Mouse (Mus musculus): ENCODE data around the gene Pdhx. TPM values are rescaled to one million over a fixed set of nuclear protein-coding genes. Genes with fewer than 3 reads are reported as not detected.
A peak's percentile ranks its signal among the peaks of the same experiment; 100 is the strongest.

Pdhx gene
- polyA plus RNA-seq (2011; ENCODE audit: insufficient read length, low read depth, missing spikeins): 14.6 and 20.3 TPM in 2 replicates

DNA sequence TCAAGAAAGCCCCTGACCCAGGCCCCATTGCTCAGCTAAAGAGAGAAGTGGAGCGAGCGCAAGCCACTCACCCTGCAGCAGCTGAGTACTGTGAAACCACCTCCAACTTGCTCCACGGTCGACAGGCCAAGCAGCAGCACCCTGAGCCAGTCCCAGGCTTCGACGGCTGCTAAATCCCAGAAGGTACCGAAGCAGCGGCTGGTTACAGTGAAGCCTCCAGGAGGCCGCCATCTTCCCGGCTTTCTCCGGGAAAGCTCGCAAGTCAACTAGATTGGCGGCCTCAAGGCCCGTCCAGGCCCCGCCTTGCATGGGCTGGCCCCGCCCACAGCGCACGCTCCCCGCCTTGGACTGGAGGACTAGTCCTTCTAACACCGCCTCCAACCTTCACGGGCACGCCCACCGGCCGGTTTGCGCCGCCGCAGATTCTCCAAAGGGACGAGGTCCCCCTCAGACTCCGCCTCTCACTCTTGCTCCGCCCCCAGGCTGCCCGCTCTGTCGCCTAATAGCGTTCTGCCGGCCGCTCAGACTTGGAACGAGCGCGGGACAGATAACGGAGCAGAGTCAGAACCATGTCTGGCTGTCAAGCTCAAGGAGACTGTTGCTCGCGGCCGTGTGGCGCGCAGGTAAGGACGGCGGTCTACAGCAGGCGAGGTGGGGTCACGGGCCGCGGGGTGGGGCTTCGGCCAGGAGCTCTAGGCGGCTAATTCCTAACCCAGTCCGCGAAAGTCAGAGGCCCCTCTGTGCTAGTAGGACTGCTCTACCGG is at the start of gene Pdhx, which contains the start of gene Apip:
Gene Pdhx (minus strand): TSS at position 295 of the 764 bp plus-strand sequence.
Gene Apip (plus strand): TSS at position 457 of the 764 bp plus-strand sequence.
- Histone ChIP-seq H3K4me1 (ENCODE audit: control insufficient read depth, insufficient read depth, low read length) (0 out of 2 replicates have a peak, but pooled peaks cover 2% of the 10 kb centered on the region), H3K4me3 (ENCODE audit: insufficient read depth, low read length) (peak within 1 kb of the TSS; percentile 97), H3K27ac (ENCODE audit: insufficient read depth, low read length) (peak within 1 kb of the TSS; percentile 65)
- TF ChIP-seq POLR2A (IDR thresholded peaks at IDR 0.05; ENCODE audit: low read depth, low read length) (peak; percentile 87), CTCF (IDR thresholded peaks at IDR 0.05; ENCODE audit: borderline replicate concordance, insufficient read depth, low read length) (no peak)

DNA sequence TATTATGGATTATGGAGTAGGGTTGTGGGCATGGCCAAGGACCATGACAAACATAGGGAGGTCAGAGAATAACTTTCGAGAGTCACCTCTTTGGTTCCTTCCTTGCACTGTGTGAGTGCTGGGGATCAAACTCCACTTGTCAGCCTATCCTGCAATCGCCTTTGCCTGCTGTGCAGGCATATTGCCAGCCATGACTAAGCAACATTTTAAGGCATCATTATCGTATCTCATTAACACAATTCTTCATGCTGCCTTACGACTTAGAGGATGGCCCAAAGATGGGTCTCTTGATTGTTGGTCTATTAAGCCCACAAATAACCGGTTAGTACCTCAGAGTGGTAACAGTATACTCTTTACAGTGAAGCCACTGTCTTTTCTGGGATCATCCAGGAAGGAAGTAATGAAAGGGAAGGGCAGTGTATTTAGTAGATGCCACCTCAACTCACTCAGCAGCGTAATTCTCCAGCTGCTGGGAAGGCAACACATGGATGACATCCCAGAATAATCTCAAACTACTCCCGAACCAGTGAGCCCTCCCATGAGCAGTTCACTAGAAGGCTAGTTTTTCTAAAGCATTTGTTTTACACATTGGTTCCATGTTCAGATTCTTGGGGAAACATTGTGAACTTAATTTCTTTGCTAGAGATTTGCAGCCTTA is 46.0 kb upstream of the Pdhx start:
- H3K4me1 ChIP-seq (ENCODE audit: control insufficient read depth, insufficient read depth, low read length): 0 out of 2 replicates have a peak, but pooled peaks cover 4% of the 10 kb centered on the region
- H3K27ac ChIP-seq (ENCODE audit: insufficient read depth, low read length): no peak overlapping the region
- TF ChIP-seq CTCF (IDR thresholded peaks at IDR 0.05; ENCODE audit: borderline replicate concordance, insufficient read depth, low read length) (no peak), POLR2A (IDR thresholded peaks at IDR 0.05; ENCODE audit: low read depth, low read length) (no peak)
- no peak overlapping the region for H3K4me3 ChIP-seq (ENCODE audit: insufficient read depth, low read length)

DNA sequence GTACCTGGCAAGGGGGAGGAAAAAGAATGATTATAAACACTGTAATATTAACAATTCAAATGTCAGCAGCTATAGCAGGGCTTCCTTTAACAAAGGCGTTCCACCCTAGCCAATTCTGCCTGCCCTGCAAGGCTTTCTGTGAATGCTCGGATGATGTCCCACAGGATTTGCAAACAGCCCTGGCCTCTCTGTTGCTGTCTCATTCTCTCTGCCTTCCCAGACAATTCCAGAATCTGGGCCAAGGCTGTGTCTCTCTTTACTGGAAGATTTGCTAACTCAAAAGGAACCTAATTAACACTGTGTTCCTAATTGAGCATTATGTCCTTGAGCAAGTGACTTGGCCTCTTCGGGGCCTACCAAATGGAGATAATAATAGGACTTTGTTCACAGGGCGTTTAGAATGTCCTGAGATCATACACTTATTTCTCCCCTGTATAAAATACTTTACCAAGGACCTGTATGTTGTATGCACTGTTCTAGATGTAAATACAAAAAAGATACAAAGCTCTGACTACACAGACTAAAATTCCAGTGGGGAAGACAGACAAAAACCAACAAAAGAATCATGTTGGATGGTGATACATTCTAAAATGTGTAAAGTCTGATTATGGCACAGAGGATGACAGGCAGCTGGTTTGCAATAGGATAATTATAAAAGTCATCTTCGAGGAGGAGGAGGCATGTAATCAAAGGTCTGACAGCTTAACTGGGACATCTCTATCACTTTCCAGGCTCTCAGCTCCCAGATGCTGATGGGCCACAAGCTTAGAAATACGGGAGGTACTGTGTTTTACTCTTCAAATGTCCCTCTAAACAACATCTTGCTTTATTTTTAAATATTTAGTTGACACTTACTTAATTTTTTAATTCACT is 45.2 kb upstream of the Pdhx start:
- TF ChIP-seq CTCF (IDR thresholded peaks at IDR 0.05; ENCODE audit: borderline replicate concordance, insufficient read depth, low read length): no peak
- TF ChIP-seq POLR2A (IDR thresholded peaks at IDR 0.05; ENCODE audit: low read depth, low read length): no peak
- H3K27ac ChIP-seq (ENCODE audit: insufficient read depth, low read length): no peak overlapping the region
- H3K4me1 ChIP-seq (ENCODE audit: control insufficient read depth, insufficient read depth, low read length): 0 out of 2 replicates have a peak, but pooled peaks cover 4% of the 10 kb centered on the region
- no peak overlapping the region for H3K4me3 ChIP-seq (ENCODE audit: insufficient read depth, low read length)

DNA sequence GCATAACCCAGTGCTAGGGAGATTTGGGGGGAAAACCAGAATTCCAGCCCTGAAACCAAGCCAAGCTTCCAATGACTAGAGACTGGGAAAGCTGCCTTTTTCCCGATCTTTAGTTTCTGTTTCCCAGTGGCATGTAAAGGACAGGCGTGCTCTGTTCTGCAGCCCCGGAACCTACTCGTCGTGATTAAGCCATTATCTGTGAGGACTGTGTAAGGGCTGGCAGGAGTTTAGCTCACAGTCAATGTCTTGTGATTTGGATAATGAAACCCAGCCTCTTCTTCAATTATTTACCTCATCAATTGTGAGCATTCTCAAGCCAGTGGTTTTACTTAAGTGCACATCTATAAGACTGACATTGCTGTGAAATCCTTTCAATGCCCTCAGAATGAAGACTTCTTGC is 43.9 kb upstream of the Pdhx start:
- H3K4me1 ChIP-seq (ENCODE audit: control insufficient read depth, insufficient read depth, low read length): 0 out of 2 replicates have a peak, but pooled peaks cover 4% of the 10 kb centered on the region
- TF ChIP-seq CTCF (IDR thresholded peaks at IDR 0.05; ENCODE audit: borderline replicate concordance, insufficient read depth, low read length) (no peak), POLR2A (IDR thresholded peaks at IDR 0.05; ENCODE audit: low read depth, low read length) (no peak)
- H3K4me3 ChIP-seq (ENCODE audit: insufficient read depth, low read length): no peak overlapping the region
- no peak overlapping the region for H3K27ac ChIP-seq (ENCODE audit: insufficient read depth, low read length)

GRCm38 (mm10) chr2:103111669-103112068 is 38.4 kb upstream of the Pdhx start:
- H3K4me3 ChIP-seq (ENCODE audit: insufficient read depth, low read length): no peak overlapping the region
- TF ChIP-seq CTCF (IDR thresholded peaks at IDR 0.05; ENCODE audit: borderline replicate concordance, insufficient read depth, low read length) (no peak), POLR2A (IDR thresholded peaks at IDR 0.05; ENCODE audit: low read depth, low read length) (no peak)
- H3K4me1 ChIP-seq (ENCODE audit: control insufficient read depth, insufficient read depth, low read length): no peaks in the 10 kb centered on the region
- H3K27ac ChIP-seq (ENCODE audit: insufficient read depth, low read length): no peak overlapping the region

DNA sequence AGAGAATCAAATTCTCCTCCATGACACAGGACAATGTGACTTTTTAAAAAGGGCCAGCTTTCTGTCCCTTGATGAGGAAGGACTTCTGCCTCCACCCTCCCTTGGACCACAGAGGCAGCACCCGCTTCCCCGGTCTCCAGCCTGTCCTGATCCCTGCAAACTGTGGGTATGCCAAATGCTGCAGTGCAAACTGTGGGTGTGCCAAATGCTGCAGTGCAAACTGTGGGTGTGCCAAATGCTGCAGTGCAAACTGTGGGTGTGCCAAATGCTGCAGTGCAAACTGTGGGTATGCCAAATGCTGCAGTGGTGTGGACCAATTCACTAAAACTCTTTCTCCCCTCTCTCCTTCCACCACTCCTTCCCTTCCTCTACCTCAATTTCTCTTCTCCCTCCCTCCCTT is 32.9 kb upstream of the Pdhx start:
- TF ChIP-seq CTCF (IDR thresholded peaks at IDR 0.05; ENCODE audit: borderline replicate concordance, insufficient read depth, low read length) (no peak), POLR2A (IDR thresholded peaks at IDR 0.05; ENCODE audit: low read depth, low read length) (no peak)
- no peak overlapping the region for H3K27ac ChIP-seq (ENCODE audit: insufficient read depth, low read length)
- H3K4me1 ChIP-seq (ENCODE audit: control insufficient read depth, insufficient read depth, low read length): no peaks in the 10 kb centered on the region
- no peak overlapping the region for H3K4me3 ChIP-seq (ENCODE audit: insufficient read depth, low read length)

GRCm38 (mm10) chr2:103102595-103102994 is 29.3 kb upstream of the Pdhx start:
- TF ChIP-seq POLR2A (IDR thresholded peaks at IDR 0.05; ENCODE audit: low read depth, low read length) (no peak), CTCF (IDR thresholded peaks at IDR 0.05; ENCODE audit: borderline replicate concordance, insufficient read depth, low read length) (no peak)
- no peaks in the 10 kb centered on the region for H3K4me1 ChIP-seq (ENCODE audit: control insufficient read depth, insufficient read depth, low read length)
- no peak overlapping the region for H3K27ac ChIP-seq (ENCODE audit: insufficient read depth, low read length)
- H3K4me3 ChIP-seq (ENCODE audit: insufficient read depth, low read length): no peak overlapping the region

DNA sequence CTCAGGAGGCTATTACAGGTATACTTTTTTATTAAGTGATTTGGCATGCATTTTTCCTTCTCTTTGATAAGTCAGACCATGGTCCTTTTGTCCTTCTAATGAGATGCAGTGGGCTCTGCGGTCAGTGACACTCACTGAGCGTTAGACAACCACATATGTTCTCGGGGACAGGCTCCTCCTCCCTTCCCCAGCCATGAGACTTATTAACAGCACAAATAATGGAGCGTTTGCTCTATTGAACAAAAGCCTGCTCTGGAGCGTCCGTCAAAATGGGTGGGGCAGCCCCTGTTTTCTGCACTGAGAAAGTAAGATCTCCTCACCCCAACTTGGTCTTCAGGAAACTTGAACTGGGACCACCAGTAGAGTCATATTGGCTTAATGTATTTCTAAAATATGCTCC is 16.2 kb upstream of the Pdhx start:
- H3K4me1 ChIP-seq (ENCODE audit: control insufficient read depth, insufficient read depth, low read length): no peaks in the 10 kb centered on the region
- H3K27ac ChIP-seq (ENCODE audit: insufficient read depth, low read length): no peak overlapping the region
- no peak overlapping the region for H3K4me3 ChIP-seq (ENCODE audit: insufficient read depth, low read length)
- TF ChIP-seq POLR2A (IDR thresholded peaks at IDR 0.05; ENCODE audit: low read depth, low read length) (no peak), CTCF (IDR thresholded peaks at IDR 0.05; ENCODE audit: borderline replicate concordance, insufficient read depth, low read length) (no peak)

DNA sequence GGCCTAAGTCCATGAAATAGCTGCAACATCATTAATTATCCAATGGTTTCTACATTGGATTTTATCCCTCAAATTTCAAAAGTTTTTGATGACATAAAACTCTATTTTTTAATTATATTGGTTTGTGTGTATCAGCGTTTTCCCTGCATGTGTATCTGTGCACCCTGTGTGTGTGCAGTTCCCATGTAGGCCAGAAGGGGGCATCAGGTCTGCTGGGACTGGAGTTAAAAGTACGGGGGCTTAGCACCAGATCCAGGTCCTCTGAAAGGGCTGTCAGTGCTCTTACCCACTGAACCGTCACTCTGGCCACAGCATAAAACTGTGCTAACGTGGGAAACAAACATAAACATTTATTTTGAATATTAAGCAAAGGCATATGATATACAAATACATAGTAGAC is 14.8 kb upstream of the Pdhx start:
- Histone ChIP-seq H3K4me3 (ENCODE audit: insufficient read depth, low read length) (no peak overlapping the region), H3K4me1 (ENCODE audit: control insufficient read depth, insufficient read depth, low read length) (no peaks in the 10 kb centered on the region)
- TF ChIP-seq POLR2A (IDR thresholded peaks at IDR 0.05; ENCODE audit: low read depth, low read length) (no peak), CTCF (IDR thresholded peaks at IDR 0.05; ENCODE audit: borderline replicate concordance, insufficient read depth, low read length) (peak; percentile 23; the same call in 1 of the 2 replicates)

More for the DNA sequence above, 14.8 kb upstream of the Pdhx start:
- H3K27ac ChIP-seq (ENCODE audit: insufficient read depth, low read length): no peak overlapping the region
